Mouse (Mus musculus) kidney, postnatal 25 days (tissue): ENCODE results near the gene Gars.

Source experiments
- DNase-seq, 2 experiments: peaks; one replicate each; pipeline ENCODE4 v3.0.0; 2021; ENCODE audit warnings: mixed read lengths in 2 of 2

Gars gene

DNA sequence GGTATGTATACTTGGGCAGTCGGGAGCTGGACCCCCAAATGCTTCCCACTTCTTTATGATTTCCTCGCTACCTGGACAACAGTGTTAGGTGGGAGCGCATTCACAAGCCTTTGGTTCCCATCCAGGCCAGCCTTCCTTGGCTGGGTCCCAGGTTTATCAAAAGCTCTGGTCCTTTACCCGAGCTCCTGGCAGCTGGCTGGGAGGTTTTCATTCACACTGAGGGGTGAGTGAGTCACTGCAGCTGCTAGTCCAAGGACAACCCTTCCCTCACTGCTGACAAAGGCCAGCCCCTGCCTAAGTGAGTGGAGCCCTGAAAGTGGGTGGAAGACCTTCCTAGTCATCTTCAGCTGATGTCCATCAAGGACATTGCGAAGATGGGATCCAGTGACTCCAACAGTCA, 60.2 kb downstream of the Gars start:
- DNase-seq, result no peak

DNA sequence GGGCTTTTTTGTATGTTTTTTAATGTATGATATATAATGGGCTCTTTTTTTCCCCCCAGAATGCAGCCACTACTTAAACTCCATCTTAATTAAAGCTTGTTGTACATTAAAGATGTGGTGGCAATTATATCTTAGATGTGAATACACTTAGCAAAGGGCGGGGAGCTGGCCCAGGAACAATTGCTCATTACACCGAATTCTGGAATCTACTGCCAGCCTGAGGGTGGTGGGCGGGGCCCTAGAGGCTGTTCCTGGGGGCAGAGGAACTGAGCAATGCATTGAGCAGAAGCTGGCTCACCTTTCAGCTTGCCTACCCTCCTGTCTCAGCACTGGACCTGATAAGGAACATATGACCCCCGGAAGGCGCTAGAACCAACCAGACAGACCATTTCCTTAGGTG, 60.8 kb downstream of the Gars start:
- no peak for DNase-seq

- DNase-seq, result peak; percentile 56 to 65
Observed at GRCm38 (mm10) chr6:55108358-55108757, 70.6 kb downstream of the Gars start.

- DNase-seq, result peak; percentile 40 to 50
Observed at GRCm38 (mm10) chr6:55117325-55118109, 79.7 kb downstream of the Gars start.

DNA sequence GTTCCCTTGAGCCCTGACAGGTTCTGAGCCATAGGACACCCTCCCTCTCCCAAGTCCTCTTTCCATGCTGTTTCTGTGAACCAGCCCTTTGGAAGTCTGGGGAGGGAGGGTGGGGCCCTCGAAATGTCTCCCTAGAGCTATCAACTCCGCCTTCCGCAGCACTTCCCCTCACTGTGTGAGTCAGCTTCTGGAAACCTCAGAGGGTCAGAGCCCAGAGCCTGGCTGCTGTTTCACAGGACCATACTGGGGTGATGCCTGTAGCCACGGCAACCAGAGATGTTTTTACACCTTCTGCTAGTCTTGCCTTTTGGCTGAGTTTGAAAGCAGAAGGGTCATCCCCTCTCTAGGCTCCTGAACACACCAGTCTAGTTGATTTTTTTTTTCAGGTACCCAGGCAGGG, 85.2 kb downstream of the Gars start:
- DNase-seq, result no peak

- DNase-seq, result no peak
Observed at GRCm38 (mm10) chr6:55126576-55126975, 88.8 kb downstream of the Gars start.

- DNase-seq, result no peak
Observed at GRCm38 (mm10) chr6:55128391-55128790, 90.6 kb downstream of the Gars start.
